Mouse (Mus musculus): ENCODE data around the gene Slc9a9.

The Slc9a9 gene

GRCm38 (mm10) chr9:94681095-94681487 is 11.4 kb downstream of the Slc9a9 start:
- no peak for DNase-seq (ENCODE audit: extremely low read depth, low read depth, low spot score)

DNA sequence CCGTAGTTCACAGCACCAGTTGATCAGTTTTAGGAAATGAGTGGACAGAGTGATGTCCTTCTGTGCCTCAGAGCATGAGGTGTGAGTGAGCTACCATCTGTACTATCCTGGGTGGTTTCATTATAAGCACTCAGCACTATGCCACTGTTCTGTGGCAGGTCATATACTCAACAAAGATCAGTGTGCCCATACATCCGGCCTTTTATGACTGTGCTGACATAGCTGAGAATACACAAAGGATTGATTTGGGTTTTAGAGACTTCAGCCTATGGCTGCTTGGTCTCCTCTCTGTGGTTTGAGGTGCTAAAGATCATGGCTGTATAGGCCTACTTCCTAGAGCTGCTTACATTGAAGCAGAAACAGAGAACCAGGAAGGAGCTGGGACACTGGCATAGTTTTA is 12.6 kb downstream of the Slc9a9 start:
- no peak for DNase-seq (ENCODE audit: extremely low read depth, low read depth, low spot score)

DNA sequence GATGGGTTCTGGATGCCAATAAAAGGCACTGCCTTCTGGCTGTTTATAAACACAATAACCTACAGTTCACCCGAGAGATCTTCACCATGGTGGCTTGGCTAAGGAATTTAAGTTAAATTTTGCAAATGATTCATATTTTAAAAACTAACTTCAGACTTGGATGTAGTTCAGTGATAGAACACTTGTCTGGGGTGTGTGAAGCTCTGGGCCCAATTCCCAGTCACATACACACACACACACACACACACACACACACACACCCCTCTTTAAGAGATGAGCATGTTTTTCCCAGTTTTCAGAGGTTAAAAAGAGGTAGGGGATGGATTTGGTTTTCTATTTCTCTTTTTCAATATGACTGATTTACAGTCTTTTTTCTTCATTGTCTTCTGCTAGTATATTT is 15.9 kb downstream of the Slc9a9 start:
- no peak for DNase-seq (ENCODE audit: extremely low read depth, low read depth, low spot score)

DNA sequence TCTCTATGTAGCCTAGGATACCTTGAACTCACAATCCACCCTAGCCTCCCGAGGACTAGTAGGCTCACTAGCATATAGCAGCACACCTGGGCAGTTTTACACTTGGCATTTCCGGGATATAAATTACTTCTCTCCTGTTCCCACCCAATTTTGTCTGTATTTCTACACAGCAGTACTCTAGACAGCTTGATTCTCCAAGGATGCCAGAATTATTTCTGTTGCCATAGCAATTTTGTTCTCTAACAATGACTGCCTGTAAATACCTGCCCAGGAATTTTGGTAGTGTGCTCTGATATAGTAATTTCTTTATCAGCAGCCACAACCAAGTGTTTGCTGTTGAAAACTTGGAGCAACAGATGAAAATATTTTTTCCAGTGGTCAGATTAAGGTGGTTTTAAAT is 16.7 kb downstream of the Slc9a9 start:
- DNase-seq (ENCODE audit: extremely low read depth, low read depth, low spot score) = no peak

- no peak for DNase-seq (ENCODE audit: extremely low read depth, low read depth, low spot score)
Measured at GRCm38 (mm10) chr9:94687203-94687859, 17.6 kb downstream of the Slc9a9 start.

- no peak for DNase-seq (ENCODE audit: extremely low read depth, low read depth, low spot score)
Measured at GRCm38 (mm10) chr9:94691311-94692087, 21.8 kb downstream of the Slc9a9 start.

DNA sequence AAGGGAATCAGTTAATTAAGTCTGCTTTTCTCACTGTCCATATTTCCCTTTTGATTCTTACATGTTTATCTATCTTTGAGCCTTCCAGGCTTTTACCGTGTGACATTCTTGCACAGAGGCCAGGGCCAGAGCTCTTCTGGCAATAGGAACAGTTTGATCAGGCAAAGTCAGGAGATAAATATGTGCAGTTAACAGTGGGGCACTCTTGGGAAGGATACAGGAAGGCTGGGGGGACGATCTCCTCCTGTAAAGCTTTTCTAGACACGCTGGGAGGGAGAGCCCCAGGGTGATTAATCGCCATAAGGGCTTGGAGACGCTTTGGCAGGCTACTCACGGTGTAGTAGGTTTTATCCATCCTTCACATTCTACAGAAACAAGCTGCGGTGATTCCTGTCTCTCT is 22.4 kb downstream of the Slc9a9 start:
- no peak for DNase-seq (ENCODE audit: extremely low read depth, low read depth, low spot score)

GRCm38 (mm10) chr9:94694243-94694642 is 24.5 kb downstream of the Slc9a9 start:
- no peak for DNase-seq (ENCODE audit: extremely low read depth, low read depth, low spot score)

- DNase-seq (ENCODE audit: extremely low read depth, low read depth, low spot score) = no peak
Measured at GRCm38 (mm10) chr9:94694983-94695382, 25.3 kb downstream of the Slc9a9 start.

GRCm38 (mm10) chr9:94696539-94697079 is 26.9 kb downstream of the Slc9a9 start:
- no peak for DNase-seq (ENCODE audit: extremely low read depth, low read depth, low spot score)

GRCm38 (mm10) chr9:94698175-94698574 is 28.5 kb downstream of the Slc9a9 start:
- no peak for DNase-seq (ENCODE audit: extremely low read depth, low read depth, low spot score)

DNA sequence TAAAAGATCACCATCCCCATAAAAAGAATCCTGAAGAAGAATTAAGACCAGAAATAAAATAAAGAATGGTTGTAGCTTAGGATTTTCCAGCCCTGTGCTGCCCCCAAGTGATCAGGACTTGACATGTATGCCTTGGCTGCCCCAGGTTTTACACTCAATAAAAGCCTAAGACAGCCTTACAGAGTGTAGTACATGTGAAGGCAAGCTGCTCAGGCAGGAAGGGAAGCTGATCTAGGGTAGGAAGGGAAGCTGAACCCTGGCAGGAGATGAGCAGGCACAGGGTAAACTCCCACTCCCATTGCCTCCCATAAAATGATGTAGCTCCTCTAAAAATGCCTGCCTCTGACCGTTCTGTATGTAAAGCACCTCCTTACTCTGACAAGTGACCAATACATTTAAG is 30.8 kb downstream of the Slc9a9 start:
- DNase-seq (ENCODE audit: extremely low read depth, low read depth, low spot score) = no peak

GRCm38 (mm10) chr9:94701193-94701869 is 31.6 kb downstream of the Slc9a9 start:
- no peak for DNase-seq (ENCODE audit: extremely low read depth, low read depth, low spot score)

DNA sequence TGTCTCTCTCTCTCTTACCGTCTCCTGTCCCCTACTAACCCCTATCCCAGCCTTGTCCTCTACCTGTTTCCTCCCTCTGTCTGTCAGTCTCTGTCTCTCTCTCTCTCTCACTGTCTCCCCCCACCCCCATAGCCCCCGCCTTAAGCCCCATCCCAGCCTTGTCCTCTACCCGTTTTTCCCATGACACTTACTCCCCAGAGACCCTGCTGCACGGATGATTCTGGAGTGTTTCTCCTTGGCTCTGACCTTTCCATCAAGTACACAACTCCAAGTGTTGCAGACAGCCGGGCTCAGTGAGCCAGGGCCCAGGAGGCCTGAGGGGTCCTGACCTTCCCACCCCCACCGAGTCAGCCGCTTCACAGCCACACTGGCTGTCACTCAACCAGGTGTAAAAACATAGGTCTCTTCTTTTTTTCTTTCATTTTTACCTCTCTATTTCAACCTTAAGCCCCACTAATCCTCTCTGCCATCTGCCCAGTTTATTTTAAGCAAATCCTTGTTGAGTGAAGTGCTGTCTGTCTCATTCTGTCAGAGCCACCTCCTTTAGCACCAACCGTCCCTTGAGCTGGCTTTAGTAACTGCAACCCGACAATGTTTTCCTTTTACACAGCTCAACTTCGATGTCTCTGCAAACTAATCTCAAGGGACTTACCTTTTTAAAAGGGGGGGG is 32.4 kb downstream of the Slc9a9 start:
- no peak for DNase-seq (ENCODE audit: extremely low read depth, low read depth, low spot score)

- DNase-seq (ENCODE audit: extremely low read depth, low read depth, low spot score) = no peak
Measured at GRCm38 (mm10) chr9:94704986-94705757, 35.5 kb downstream of the Slc9a9 start.

GRCm38 (mm10) chr9:94705758-94706026 is 36.0 kb downstream of the Slc9a9 start:
- DNase-seq (ENCODE audit: extremely low read depth, low read depth, low spot score) = no peak

- DNase-seq (ENCODE audit: extremely low read depth, low read depth, low spot score) = no peak
Measured at GRCm38 (mm10) chr9:94712084-94712483, 42.4 kb downstream of the Slc9a9 start.

DNA sequence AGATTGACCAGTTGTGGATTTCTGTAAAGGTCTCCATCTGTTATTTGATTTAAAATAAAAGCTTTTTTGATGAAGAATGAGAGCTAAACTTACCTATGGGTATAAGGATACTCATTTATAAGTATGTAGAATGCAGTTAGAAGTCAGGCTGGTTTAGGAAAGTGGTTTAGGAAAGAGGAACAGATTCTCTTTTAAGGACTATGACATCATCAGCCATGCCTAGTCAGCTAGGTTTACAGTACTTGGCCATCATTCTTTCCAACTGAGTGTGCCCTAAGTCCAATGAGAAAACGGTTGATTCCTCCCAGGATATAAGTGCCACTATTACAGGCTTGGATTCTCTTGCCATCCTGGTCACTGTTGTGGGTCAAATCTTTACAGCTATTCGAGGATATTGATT is 47.0 kb downstream of the Slc9a9 start:
- no peak for DNase-seq (ENCODE audit: extremely low read depth, low read depth, low spot score)

GRCm38 (mm10) chr9:94723631-94724030 is 53.9 kb downstream of the Slc9a9 start:
- no peak for DNase-seq (ENCODE audit: extremely low read depth, low read depth, low spot score)

DNA sequence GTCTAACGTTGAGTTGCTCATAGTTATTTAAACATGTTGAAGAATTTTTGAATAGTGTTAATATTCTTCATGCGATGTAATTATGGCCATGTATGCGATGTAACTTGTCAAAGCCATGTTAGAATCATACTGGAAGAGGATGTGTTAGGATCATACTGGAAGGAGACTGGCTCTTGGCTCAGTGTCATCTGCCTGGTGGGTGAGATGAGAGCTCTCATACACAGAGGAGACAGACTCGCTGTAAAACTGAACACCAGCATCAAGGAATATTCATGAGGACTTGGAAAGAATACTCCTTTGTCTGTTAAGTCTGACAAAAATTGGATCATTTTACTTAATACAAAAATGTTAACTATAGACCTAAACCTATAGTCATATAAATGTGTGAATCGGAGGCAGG is 55.4 kb downstream of the Slc9a9 start:
- no peak for DNase-seq (ENCODE audit: extremely low read depth, low read depth, low spot score)

- DNase-seq (ENCODE audit: extremely low read depth, low read depth, low spot score) = no peak
Measured at GRCm38 (mm10) chr9:94727457-94727856, 57.7 kb downstream of the Slc9a9 start.

Data from fat pad, adult 2 months (tissue).